Mouse (Mus musculus) liver, embryonic 12.5 days (tissue): ENCODE measurements around the gene Cers6. TPM values are rescaled to one million over a fixed set of nuclear protein-coding genes. Genes with fewer than 3 reads are reported as not detected.
A peak's percentile ranks its signal among the peaks of the same experiment; 100 is the strongest.

Source experiments
- ATAC-seq: fragments of 200-750 bp; cut with Nextera tagmentation; 2 replicates; pipeline ENCODE4 v1.8.0; 2017; ENCODE audit warnings: moderate number of reproducible peaks, mild to moderate bottlenecking, moderate library complexity
- H3K27ac ChIP-seq: fragments of 300-500 bp; sonication (generic); 2 replicates; pipeline ENCODE4 v1.5.1; 2016; ENCODE audit warnings: mild to moderate bottlenecking
- H3K27me3 ChIP-seq: fragments of 300-500 bp; sonication (generic); replicated peaks from 2 replicates; pipeline ENCODE4 v1.6.1; 2016; ENCODE audit warnings: mild to moderate bottlenecking, moderate library complexity
- H3K36me3 ChIP-seq: fragments of 300-500 bp; sonication (generic); 2 replicates; pipeline ENCODE4 v1.6.1; 2016; ENCODE audit warnings: mild to moderate bottlenecking, moderate library complexity
- H3K4me1 ChIP-seq: fragments of 300-500 bp; sonication (generic); 2 replicates; pipeline ENCODE4 v1.6.1; 2016
- H3K4me2 ChIP-seq: fragments of 300-500 bp; sonication (generic); 2 replicates; pipeline ENCODE4 v1.6.1; 2016; ENCODE audit warnings: mild to moderate bottlenecking, moderate library complexity
- H3K4me3 ChIP-seq: fragments of 300-500 bp; sonication (generic); 2 replicates; pipeline ENCODE4 v1.5.1; 2016; ENCODE audit warnings: mild to moderate bottlenecking, moderate library complexity
- H3K9ac ChIP-seq: fragments of 300-500 bp; sonication (generic); 2 replicates; pipeline ENCODE4 v1.6.1; 2016; ENCODE audit warnings: mild to moderate bottlenecking, moderate library complexity
- H3K9me3 ChIP-seq: fragments of 300-500 bp; sonication (generic); replicated peaks from 2 replicates; pipeline ENCODE4 v1.6.1; 2016; ENCODE audit warnings: mild to moderate bottlenecking, moderate library complexity
- WGBS: fragments of 180-500 bp; shearing (Covaris S2); methylation state at CpG from one replicate; pipeline ENCODE4 v1.1.7; 2016; ENCODE audit not compliant: insufficient replicate concordance; 5-methylcytosine and 5-hydroxymethylcytosine counted together
- polyA plus RNA-seq: library from polyadenylated mRNA; unstranded; fragments of >200 nt; fragmentation: Nextera tagmentation; extraction: Ambion mirVana; gene quantifications from 2 replicates; pipeline ENCODE4 v1.2.1, GENCODE M21; 2016

Gene Cers6
- polyA plus RNA-seq, 1 experiment from 2014 or later = 7.3 TPM

DNA sequence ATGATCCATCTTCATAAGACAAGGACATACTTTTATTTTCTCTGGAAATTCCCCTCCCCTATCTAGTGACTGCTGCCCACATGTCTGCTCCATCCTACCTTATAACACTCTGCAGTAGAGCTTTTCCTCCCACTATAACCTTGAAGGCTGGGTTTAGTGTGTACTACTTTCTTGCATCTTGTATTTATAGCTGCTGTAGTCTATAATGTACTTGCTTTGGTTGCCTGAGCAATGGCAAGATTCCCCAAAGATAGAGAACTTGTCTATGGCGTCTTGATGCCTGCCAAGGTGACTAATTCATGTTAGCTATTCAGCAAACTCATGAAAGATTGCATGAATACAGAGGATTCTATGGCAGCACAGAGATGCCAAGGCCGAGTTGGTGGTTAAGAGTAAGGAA, 176.1 kb downstream of the Cers6 start:
- Histone ChIP-seq H3K4me1 (no peaks in the 10 kb centered on the region), H3K4me2 (no peak overlapping the region), H3K27me3 (no peaks in the 10 kb centered on the region), H3K4me3 (no peak overlapping the region), H3K36me3 (no peaks in the 10 kb centered on the region), H3K27ac (no peak overlapping the region), H3K9me3 (no peaks in the 10 kb centered on the region), H3K9ac (no peak overlapping the region)
- ATAC-seq = no peak
- 66% methylated on average over 2 of the region's 2 CpGs for WGBS

DNA sequence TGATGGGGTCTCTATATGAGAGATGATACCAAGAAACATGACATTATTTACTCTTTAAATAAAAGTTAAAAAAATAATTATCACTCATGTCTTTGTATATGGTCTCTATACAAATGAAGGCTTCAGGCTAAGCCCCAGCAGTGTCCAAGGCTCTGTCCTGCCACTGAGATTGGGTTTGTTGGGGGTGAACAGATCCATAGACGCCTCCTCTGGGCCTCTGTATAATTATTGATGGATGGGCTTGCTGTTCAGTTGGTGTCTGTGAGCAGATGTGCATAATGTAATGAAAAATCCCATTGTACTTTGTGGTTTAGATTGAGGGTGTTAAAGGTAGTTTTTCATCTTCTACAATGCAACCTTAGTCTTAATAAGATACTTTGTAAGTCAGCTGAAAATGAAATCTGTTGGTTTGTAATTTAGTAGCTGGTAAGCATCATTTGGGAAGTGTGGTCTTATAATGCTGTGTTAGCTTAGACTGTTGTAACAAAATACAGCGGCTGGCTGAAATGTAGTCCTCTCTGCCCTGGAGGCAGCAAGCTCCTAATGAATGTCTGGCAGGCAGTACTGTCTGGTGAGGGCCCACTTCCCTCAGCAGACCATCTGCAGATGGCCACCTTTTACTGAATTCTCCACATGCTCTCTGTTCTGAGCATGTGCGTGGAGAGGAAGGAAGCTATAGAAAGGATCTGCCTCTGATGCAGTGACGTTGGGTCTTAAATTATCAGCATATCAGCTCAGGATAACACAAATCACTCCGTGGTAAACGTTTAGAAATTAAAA, 181.3 kb downstream of the Cers6 start:
- H3K4me2 ChIP-seq = no peak overlapping the region
- ATAC-seq = no peak
- no peak overlapping the region for H3K4me3 ChIP-seq
- WGBS = 55% methylated on average over 6 of the region's 6 CpGs
- no peaks in the 10 kb centered on the region for H3K36me3 ChIP-seq
- H3K27ac ChIP-seq = no peak overlapping the region
- no peaks in the 10 kb centered on the region for H3K9me3 ChIP-seq
- H3K27me3 ChIP-seq = no peaks in the 10 kb centered on the region
- no peaks in the 10 kb centered on the region for H3K4me1 ChIP-seq
- no peak overlapping the region for H3K9ac ChIP-seq

GRCm38 (mm10) chr2:69043431-69044118, 182.3 kb downstream of the Cers6 start:
- 0 out of 2 replicates have a peak, but pooled peaks have one; percentile 32 for ATAC-seq
- Histone ChIP-seq H3K4me3 (no peak overlapping the region), H3K9ac (no peak overlapping the region), H3K27ac (no peak overlapping the region), H3K4me2 (no peak overlapping the region), H3K36me3 (no peaks in the 10 kb centered on the region), H3K9me3 (no peaks in the 10 kb centered on the region), H3K27me3 (no peaks in the 10 kb centered on the region), H3K4me1 (no peaks in the 10 kb centered on the region)
- 74% methylated on average over 4 of the region's 4 CpGs for WGBS

DNA sequence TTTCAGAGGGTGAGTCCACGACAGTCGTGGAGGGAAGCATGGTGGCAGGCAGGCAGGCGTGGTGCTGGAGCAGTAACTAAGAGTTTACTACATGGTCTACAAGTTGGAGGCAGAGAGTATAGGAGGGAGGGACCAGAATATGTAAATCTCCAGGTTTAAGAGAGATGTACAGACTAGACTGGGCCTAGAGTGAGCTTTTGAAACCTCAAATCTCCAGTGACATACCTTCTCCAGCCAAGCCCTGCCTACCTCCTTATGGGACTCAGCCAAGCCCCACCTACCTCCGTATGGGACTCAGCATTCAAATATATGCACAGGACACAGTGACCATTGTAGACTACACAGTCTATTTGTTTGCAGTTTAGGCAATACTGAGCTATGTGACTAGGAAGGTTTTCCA, 184.7 kb downstream of the Cers6 start:
- no peak for ATAC-seq
- H3K27ac ChIP-seq = no peak overlapping the region
- H3K27me3 ChIP-seq = no peaks in the 10 kb centered on the region
- no peak overlapping the region for H3K4me3 ChIP-seq
- no peaks in the 10 kb centered on the region for H3K36me3 ChIP-seq
- no peak overlapping the region for H3K9ac ChIP-seq
- no peaks in the 10 kb centered on the region for H3K9me3 ChIP-seq
- H3K4me2 ChIP-seq = no peak overlapping the region
- H3K4me1 ChIP-seq = no peaks in the 10 kb centered on the region
- 70% methylated on average over 4 of the region's 4 CpGs for WGBS

DNA sequence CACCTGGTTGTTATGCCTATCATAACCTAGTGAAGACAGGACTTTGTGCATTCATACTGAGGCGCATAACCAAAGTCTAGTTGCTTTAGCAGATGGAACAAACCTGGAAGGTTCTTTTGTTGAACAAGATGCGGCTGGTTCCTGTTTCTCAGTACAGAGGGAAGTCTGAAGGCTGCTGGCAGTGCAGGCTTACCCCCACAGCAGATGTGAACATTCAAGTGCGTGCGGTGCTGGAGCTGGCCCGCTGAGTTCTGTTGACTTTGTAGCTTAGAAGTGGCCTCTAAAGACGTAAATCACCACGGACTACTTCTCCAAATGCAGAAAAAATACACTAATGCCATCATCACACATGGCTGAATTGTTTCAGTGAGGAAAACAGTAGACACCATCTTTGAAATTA, 186.1 kb downstream of the Cers6 start:
- Histone ChIP-seq H3K27ac (no peak overlapping the region), H3K4me2 (no peak overlapping the region), H3K27me3 (no peaks in the 10 kb centered on the region), H3K4me1 (no peaks in the 10 kb centered on the region), H3K9ac (no peak overlapping the region), H3K4me3 (no peak overlapping the region), H3K36me3 (no peaks in the 10 kb centered on the region), H3K9me3 (no peaks in the 10 kb centered on the region)
- WGBS = 71% methylated on average over 7 of the region's 7 CpGs
- no peak for ATAC-seq

GRCm38 (mm10) chr2:69047805-69048204, 186.6 kb downstream of the Cers6 start:
- Histone ChIP-seq H3K4me3 (no peak overlapping the region), H3K27me3 (no peaks in the 10 kb centered on the region), H3K4me1 (no peaks in the 10 kb centered on the region), H3K9ac (no peak overlapping the region), H3K9me3 (no peaks in the 10 kb centered on the region), H3K27ac (no peak overlapping the region), H3K4me2 (no peak overlapping the region), H3K36me3 (no peaks in the 10 kb centered on the region)
- ATAC-seq = no peak
- WGBS = 80% methylated on average over 3 of the region's 3 CpGs

GRCm38 (mm10) chr2:69049179-69049578, 187.9 kb downstream of the Cers6 start:
- Histone ChIP-seq H3K27me3 (no peaks in the 10 kb centered on the region), H3K9ac (no peak overlapping the region), H3K36me3 (no peaks in the 10 kb centered on the region), H3K4me1 (no peaks in the 10 kb centered on the region), H3K9me3 (no peaks in the 10 kb centered on the region), H3K27ac (no peak overlapping the region), H3K4me2 (no peak overlapping the region), H3K4me3 (no peak overlapping the region)
- WGBS = 68% methylated on average over 7 of the region's 7 CpGs
- ATAC-seq = no peak

GRCm38 (mm10) chr2:69050189-69050588, 188.9 kb downstream of the Cers6 start:
- no peaks in the 10 kb centered on the region for H3K36me3 ChIP-seq
- no peak overlapping the region for H3K9ac ChIP-seq
- no peak for ATAC-seq
- no peaks in the 10 kb centered on the region for H3K27me3 ChIP-seq
- H3K4me1 ChIP-seq = no peaks in the 10 kb centered on the region
- H3K27ac ChIP-seq = no peak overlapping the region
- no peaks in the 10 kb centered on the region for H3K9me3 ChIP-seq
- WGBS = 87% methylated on average over 4 of the region's 4 CpGs
- H3K4me2 ChIP-seq = no peak overlapping the region
- H3K4me3 ChIP-seq = no peak overlapping the region

DNA sequence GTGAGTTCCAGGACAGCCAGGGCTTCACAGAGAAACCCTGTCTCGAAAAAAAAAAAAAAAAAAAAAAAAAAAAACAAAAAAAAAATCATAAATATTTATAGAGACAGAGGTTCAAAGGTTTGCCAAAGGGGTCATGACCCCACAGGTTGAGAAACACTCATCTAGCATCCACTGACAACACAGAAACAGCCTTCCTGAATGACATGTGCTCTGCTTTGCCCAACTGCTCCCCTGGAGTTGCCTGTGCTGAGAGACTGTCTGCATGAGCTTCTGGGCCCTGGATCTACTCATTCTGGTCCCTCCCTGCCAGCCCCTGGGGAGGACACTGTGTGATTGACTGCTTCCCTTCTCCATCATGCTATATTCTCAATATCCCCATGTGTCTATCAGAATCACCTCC, 190.4 kb downstream of the Cers6 start:
- ATAC-seq = no peak
- no peaks in the 10 kb centered on the region for H3K9me3 ChIP-seq
- no peak overlapping the region for H3K27ac ChIP-seq
- H3K4me1 ChIP-seq = no peaks in the 10 kb centered on the region
- no peak overlapping the region for H3K9ac ChIP-seq
- H3K27me3 ChIP-seq = no peaks in the 10 kb centered on the region
- no peak overlapping the region for H3K4me3 ChIP-seq
- no peaks in the 10 kb centered on the region for H3K36me3 ChIP-seq
- no peak overlapping the region for H3K4me2 ChIP-seq
- 29% methylated on average over 1 of the region's 1 CpGs for WGBS

GRCm38 (mm10) chr2:69053210-69053858, 192.1 kb downstream of the Cers6 start:
- no peak overlapping the region for H3K27ac ChIP-seq
- no peaks in the 10 kb centered on the region for H3K36me3 ChIP-seq
- H3K4me2 ChIP-seq = no peak overlapping the region
- no peaks in the 10 kb centered on the region for H3K27me3 ChIP-seq
- no peak for ATAC-seq
- 69% methylated on average over 4 of the region's 4 CpGs for WGBS
- H3K4me1 ChIP-seq = no peaks in the 10 kb centered on the region
- H3K9ac ChIP-seq = no peak overlapping the region
- H3K4me3 ChIP-seq = no peak overlapping the region
- no peaks in the 10 kb centered on the region for H3K9me3 ChIP-seq

DNA sequence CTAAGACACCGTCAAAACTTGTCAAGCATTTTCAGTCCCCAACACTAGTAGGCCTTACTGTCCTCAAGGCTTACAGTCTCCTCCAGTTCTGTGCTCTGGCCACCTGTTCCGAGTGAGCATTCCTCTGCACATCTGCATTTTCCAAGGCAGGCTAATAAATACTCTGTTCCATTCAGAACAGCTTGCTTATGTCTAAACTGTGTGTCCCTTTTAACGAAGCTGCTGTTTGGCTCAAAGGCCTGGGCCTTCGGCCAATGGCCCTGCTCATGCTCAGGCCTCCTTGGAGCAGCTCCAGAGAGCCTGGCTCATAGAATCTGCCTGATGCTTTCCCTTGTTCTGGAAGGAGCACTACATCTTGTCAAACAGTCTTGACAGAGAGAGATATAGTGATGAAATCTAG, 193.0 kb downstream of the Cers6 start:
- Histone ChIP-seq H3K4me1 (no peaks in the 10 kb centered on the region), H3K36me3 (no peaks in the 10 kb centered on the region), H3K27ac (no peak overlapping the region), H3K9ac (no peak overlapping the region), H3K4me2 (no peak overlapping the region), H3K4me3 (no peak overlapping the region), H3K9me3 (no peaks in the 10 kb centered on the region), H3K27me3 (no peaks in the 10 kb centered on the region)
- ATAC-seq = no peak
- 64% methylated on average over 4 of the region's 4 CpGs for WGBS

- no peak overlapping the region for H3K9ac ChIP-seq
- H3K4me2 ChIP-seq = no peak overlapping the region
- H3K4me1 ChIP-seq = no peaks in the 10 kb centered on the region
- WGBS = 71% methylated on average over 6 of the region's 6 CpGs
- H3K9me3 ChIP-seq = no peaks in the 10 kb centered on the region
- no peaks in the 10 kb centered on the region for H3K36me3 ChIP-seq
- H3K4me3 ChIP-seq = no peak overlapping the region
- H3K27ac ChIP-seq = no peak overlapping the region
- no peak for ATAC-seq
- H3K27me3 ChIP-seq = no peaks in the 10 kb centered on the region
Observed at GRCm38 (mm10) chr2:69055174-69055573, 193.9 kb downstream of the Cers6 start.
